ENCODE assay signal across 12 mouse cellular contexts in genomic region chr7:132261885-132262284, GRCm38 (mm10). TPM values are rescaled to one million over a fixed set of nuclear protein-coding genes. Genes with fewer than 3 reads are reported as not detected.
DNase-seq lines count a peak whose midpoint lies in the region; ATAC-seq and TF ChIP-seq lines count a peak whose summit lies in the region.
"Had no signal": no experiment of that assay in that cellular context is flagged by ENCODE, and none has a peak within 500 bp of the region (broad histone marks: within the 10 kb centered on the region; RNA-seq: fewer than 3 reads in every experiment).

No protein-coding gene starts in this region.

- no peak for ATAC-seq in forebrain, embryonic 12.5 days (ENCODE audit: low FRiP score)
- no peak for ATAC-seq in forebrain, embryonic 16.5 days
- ATAC-seq in neural tube, embryonic 11.5 days (ENCODE audit: insufficient read depth, low FRiP score, low TSS enrichment), result no peak
- ATAC-seq in liver, embryonic 13.5 days (ENCODE audit: low read depth), result peak; percentile 95
- 0 out of 2 replicates have a peak, but pooled peaks have one; percentile 13 for ATAC-seq in stomach, postnatal 0 days (ENCODE audit: low FRiP score, low TSS enrichment)

- no peak overlapping the region for H3K4me2 ChIP-seq in forebrain, embryonic 12.5 days
- no peak overlapping the region for H3K4me2 ChIP-seq in forebrain, embryonic 16.5 days (ENCODE audit: low read length)
- H3K4me2 ChIP-seq in neural tube, embryonic 11.5 days (ENCODE audit: low read depth), result no peak overlapping the region
- peak overlapping the region; percentile 51 for H3K4me2 ChIP-seq in liver, embryonic 13.5 days
- no peak overlapping the region for H3K4me2 ChIP-seq in stomach, postnatal 0 days (replicated peaks; ENCODE audit: low read depth)
- H3K4me2 ChIP-seq: limb, embryonic 12.5 days had no signal

- H3K9ac ChIP-seq in forebrain, embryonic 12.5 days, result no peak overlapping the region
- no peak overlapping the region for H3K9ac ChIP-seq in forebrain, embryonic 16.5 days (replicated peaks; ENCODE audit: low read depth, low read length)
- no peak overlapping the region for H3K9ac ChIP-seq in neural tube, embryonic 11.5 days (ENCODE audit: low read length)
- peak overlapping the region; percentile 41; the same call in 1 of the 2 replicates for H3K9ac ChIP-seq in liver, embryonic 13.5 days
- H3K9ac ChIP-seq in stomach, postnatal 0 days (ENCODE audit: low read length), result no peak overlapping the region
- H3K9ac ChIP-seq: limb, embryonic 12.5 days had no signal

- TF ChIP-seq CTCF in stomach, postnatal 0 days (IDR thresholded peaks at IDR 0.05; ENCODE audit: low read depth), result no peak

- no peak for DNase-seq in neural tube, embryonic 11.5 days (ENCODE audit: low spot score)
- DNase-seq in neural tube, embryonic 10.5 days (ENCODE audit: extremely low spot score, low spot score), result no peak
- DNase-seq in liver, embryonic 13.5 days, result peak; percentile 69
- no peak for DNase-seq in stomach, postnatal 0 days (ENCODE audit: low spot score)
- no peak for DNase-seq in thymus, postnatal 25 days
- DNase-seq in cerebellum, postnatal 36 days, result no peak
- DNase-seq: cerebellum, adult 9-11 months; layer of hippocampus, adult 9-11 months had no signal

- no peak for TF ChIP-seq EP300 in stomach, postnatal 0 days (optimal IDR thresholded peaks at IDR 0.05)

- peaks cover 25% of the 10 kb centered on the region for H3K36me3 ChIP-seq in forebrain, embryonic 12.5 days (replicated peaks)
- H3K36me3 ChIP-seq in forebrain, embryonic 16.5 days (ENCODE audit: control insufficient read depth, insufficient read depth), result no peaks in the 10 kb centered on the region
- peaks cover 6% of the 10 kb centered on the region for H3K36me3 ChIP-seq in neural tube, embryonic 11.5 days (ENCODE audit: control insufficient read depth, insufficient read depth, low read length)
- no peaks in the 10 kb centered on the region; the same call in 1 of the 2 replicates for H3K36me3 ChIP-seq in liver, embryonic 13.5 days
- H3K36me3 ChIP-seq in stomach, postnatal 0 days (ENCODE audit: control insufficient read depth, insufficient read depth, low read length), result peaks cover 14% of the 10 kb centered on the region; the same call in 1 of the 2 replicates

- no peak overlapping the region for H3K4me3 ChIP-seq in forebrain, embryonic 12.5 days (replicated peaks)
- H3K4me3 ChIP-seq in forebrain, embryonic 16.5 days (replicated peaks; ENCODE audit: low read length), result no peak overlapping the region
- H3K4me3 ChIP-seq in neural tube, embryonic 11.5 days (ENCODE audit: low read depth, low read length), result no peak overlapping the region
- H3K4me3 ChIP-seq in liver, embryonic 13.5 days (replicated peaks), result peak overlapping the region; percentile 33
- no peak overlapping the region for H3K4me3 ChIP-seq in stomach, postnatal 0 days (ENCODE audit: low read depth, low read length)
- H3K4me3 ChIP-seq: limb, embryonic 12.5 days had no signal

- H3K27ac ChIP-seq in forebrain, embryonic 12.5 days, result peak overlapping the region; percentile 38; the same call in 1 of the 2 replicates
- no peak overlapping the region for H3K27ac ChIP-seq in forebrain, embryonic 16.5 days (ENCODE audit: low read length)
- H3K27ac ChIP-seq in neural tube, embryonic 11.5 days (ENCODE audit: low read depth, low read length), result peak overlapping the region; percentile 84
- peak overlapping the region; percentile 67 for H3K27ac ChIP-seq in liver, embryonic 13.5 days
- no peak overlapping the region for H3K27ac ChIP-seq in stomach, postnatal 0 days (replicated peaks)
- H3K27ac ChIP-seq: kidney, postnatal 0 days; limb, embryonic 12.5 days had no signal

- peaks cover 54% of the 10 kb centered on the region for H3K4me1 ChIP-seq in forebrain, embryonic 12.5 days
- H3K4me1 ChIP-seq in forebrain, embryonic 16.5 days (replicated peaks; ENCODE audit: control insufficient read depth, insufficient read depth, low read length), result peaks cover 17% of the 10 kb centered on the region
- peaks cover 37% of the 10 kb centered on the region for H3K4me1 ChIP-seq in neural tube, embryonic 11.5 days (ENCODE audit: control insufficient read depth, insufficient read depth, low read length)
- peaks cover 55% of the 10 kb centered on the region for H3K4me1 ChIP-seq in liver, embryonic 13.5 days (replicated peaks)
- peaks cover 2% of the 10 kb centered on the region; the same call in 1 of the 2 replicates for H3K4me1 ChIP-seq in stomach, postnatal 0 days (replicated peaks; ENCODE audit: control insufficient read depth, insufficient read depth)

- no peaks in the 10 kb centered on the region for H3K9me3 ChIP-seq in forebrain, embryonic 12.5 days
- H3K9me3 ChIP-seq in forebrain, embryonic 16.5 days (ENCODE audit: control insufficient read depth, low read length), result no peaks in the 10 kb centered on the region
- no peaks in the 10 kb centered on the region for H3K9me3 ChIP-seq in neural tube, embryonic 11.5 days (ENCODE audit: control insufficient read depth, low read length)
- H3K9me3 ChIP-seq in liver, embryonic 13.5 days (replicated peaks), result no peaks in the 10 kb centered on the region
- H3K9me3 ChIP-seq in stomach, postnatal 0 days (ENCODE audit: control insufficient read depth, low read length), result no peaks in the 10 kb centered on the region
- H3K9me3 ChIP-seq: limb, embryonic 12.5 days had no signal

- WGBS in forebrain, embryonic 12.5 days, result 56% methylated on average over 3 of the region's 3 CpGs
- 63% methylated on average over 3 of the region's 3 CpGs for WGBS in forebrain, embryonic 16.5 days
- 68% methylated on average over 3 of the region's 3 CpGs for WGBS in neural tube, embryonic 11.5 days
- WGBS in liver, embryonic 13.5 days (ENCODE audit: insufficient replicate concordance), result 20% methylated on average over 3 of the region's 3 CpGs
- 31% methylated on average over 3 of the region's 3 CpGs for WGBS in stomach, postnatal 0 days

- no peaks in the 10 kb centered on the region for H3K27me3 ChIP-seq in forebrain, embryonic 12.5 days
- H3K27me3 ChIP-seq in forebrain, embryonic 16.5 days (replicated peaks; ENCODE audit: control insufficient read depth, insufficient read depth, low read length), result no peaks in the 10 kb centered on the region
- H3K27me3 ChIP-seq in neural tube, embryonic 11.5 days (ENCODE audit: control insufficient read depth, insufficient read depth, low read length), result no peaks in the 10 kb centered on the region
- H3K27me3 ChIP-seq in liver, embryonic 13.5 days, result no peaks in the 10 kb centered on the region
- no peaks in the 10 kb centered on the region for H3K27me3 ChIP-seq in stomach, postnatal 0 days (ENCODE audit: control insufficient read depth, insufficient read depth, low read length)
- H3K27me3 ChIP-seq: limb, embryonic 12.5 days had no signal

RNA-seq across cellular contexts. Expression of gene Chst15, which starts 55.1 kb away (rescaled TPM):
- polyA plus RNA-seq in forebrain, embryonic 12.5 days (2016; fragmentation: Nextera tagmentation; extraction: Ambion mirVana), result 13.8 and 15.6 TPM in 2 replicates
- polyA plus RNA-seq in forebrain, embryonic 16.5 days (2015; fragmentation: Nextera tagmentation; extraction: Ambion mirVana), result 22.8 and 23.7 TPM in 2 replicates
- 29.8 and 31.3 TPM in 2 replicates for polyA plus RNA-seq in neural tube, embryonic 11.5 days (2014; fragmentation: Nextera tagmentation; extraction: Ambion mirVana)
- polyA plus RNA-seq in liver, embryonic 13.5 days (2015; fragmentation: Nextera tagmentation; extraction: Ambion mirVana), result 4.6 and 5.5 TPM in 2 replicates
- 11.5 and 12.1 TPM in 2 replicates for polyA plus RNA-seq in stomach, postnatal 0 days (2015; fragmentation: Nextera tagmentation; extraction: Ambion mirVana)

Comparison
In these comparisons a context has a peak if more than half of its experiments do, and no peak if none do; other contexts are left out.
1. H3K27ac ChIP-seq: peak in forebrain, embryonic 12.5 days (single experiment), neural tube, embryonic 11.5 days (single experiment) and liver, embryonic 13.5 days (single experiment); none in forebrain, embryonic 16.5 days (single experiment) and stomach, postnatal 0 days (single experiment).
2. ATAC-seq: peak in liver, embryonic 13.5 days (single experiment) and stomach, postnatal 0 days (single experiment); none in forebrain, embryonic 12.5 days (single experiment), forebrain, embryonic 16.5 days (single experiment) and neural tube, embryonic 11.5 days (single experiment).